Mouse (Mus musculus) C2C12 (cell line): ENCODE measurements around the gene Gm20388.

Source experiments
- CEBPB ChIP-seq: IDR thresholded peaks from one replicate; pipeline ENCODE4 v1.6.1; 2011; ENCODE audit warnings: low read depth, mild to moderate bottlenecking, control low read depth, moderate library complexity
- CTCF ChIP-seq: IDR thresholded peaks from one replicate; pipeline ENCODE4 v1.5.1; 2011; ENCODE audit not compliant: control insufficient read depth, insufficient read depth, insufficient read length
- FOSL1 ChIP-seq: IDR thresholded peaks from one replicate; pipeline ENCODE4 v1.8.0; 2011; ENCODE audit warnings: mild to moderate bottlenecking, low read length; ENCODE audit not compliant: poor library complexity, insufficient read depth, severe bottlenecking
- MAX ChIP-seq: IDR thresholded peaks from one replicate; pipeline ENCODE4 v1.6.1; 2011; ENCODE audit warnings: mild to moderate bottlenecking, control low read depth
- MYOD1 ChIP-seq: IDR thresholded peaks from one replicate; pipeline ENCODE4 v1.6.1; 2011; ENCODE audit warnings: low read depth; ENCODE audit not compliant: control insufficient read depth, insufficient read length
- MYOG ChIP-seq: IDR thresholded peaks from one replicate; pipeline ENCODE4 v1.6.1; 2011; ENCODE audit not compliant: control insufficient read depth, insufficient read length; ENCODE audit errors: extremely low read depth
- USF1 ChIP-seq: IDR thresholded peaks from one replicate; pipeline ENCODE4 v1.6.1; 2011; ENCODE audit warnings: low read depth, mild to moderate bottlenecking, control low read depth, moderate library complexity

GRCm38 (mm10) chr8:121730646-121731045 lies 1820.0 kb downstream of the Gm20388 start:
- TF ChIP-seq USF1, result no peak
- TF ChIP-seq MYOG, result no peak
- no peak for TF ChIP-seq CTCF
- TF ChIP-seq MAX, result no peak
- no peak for TF ChIP-seq CEBPB
- no peak for TF ChIP-seq MYOD1
- no peak for TF ChIP-seq FOSL1
